Mouse (Mus musculus) MEL (cell line): ENCODE results near the gene Layn.

ENCODE experiments used
- BHLHE40 ChIP-seq: IDR thresholded peaks from 2 replicates; pipeline ENCODE4 v1.6.1; 2012; ENCODE audit warnings: low read depth, mild to moderate bottlenecking, inconsistent platforms, low read length, improper control_type of control experiment, borderline replicate concordance
- CHD1 ChIP-seq: IDR thresholded peaks from 2 replicates; pipeline ENCODE4 v1.6.1; 2012; ENCODE audit warnings: low read depth, mild to moderate bottlenecking, inconsistent platforms, low read length, improper control_type of control experiment
- CTCF ChIP-seq, 3 experiments: IDR thresholded peaks in 2 of 3; conservative IDR thresholded peaks in 1 of 3; 2 replicates each; pipeline ENCODE4 v1.5.1; 2011 to 2012; ENCODE audit warnings: low read length in 3 of 3, low read depth in 2 of 3, mild to moderate bottlenecking in 2 of 3, improper control_type of control experiment in 1 of 3, inconsistent platforms in 1 of 3, mixed read lengths in 1 of 3, moderate library complexity in 1 of 3; ENCODE audit not compliant: control insufficient read depth in 1 of 3, insufficient read depth in 1 of 3, poor library complexity in 1 of 3, severe bottlenecking in 1 of 3
- EP300 ChIP-seq, 2 experiments: IDR thresholded peaks; 2 replicates each; pipeline ENCODE4 v1.6.1; 2011; ENCODE audit warnings: improper control_type of control experiment in 2 of 2, low read length in 2 of 2, low read depth in 1 of 2, mild to moderate bottlenecking in 1 of 2
- MEF2A ChIP-seq: IDR thresholded peaks from 2 replicates; pipeline ENCODE4 v1.6.1; 2014; ENCODE audit warnings: low read depth, mild to moderate bottlenecking, inconsistent platforms, low read length, improper control_type of control experiment; ENCODE audit not compliant: poor library complexity, insufficient replicate concordance, severe bottlenecking; ENCODE audit errors: extremely low read depth
- POLR2AphosphoS5 ChIP-seq: IDR thresholded peaks from 2 replicates; pipeline ENCODE4 v1.6.1; 2012; ENCODE audit warnings: low read depth, borderline replicate concordance, mild to moderate bottlenecking, inconsistent platforms, low read length, moderate library complexity, mixed read lengths
- TAL1 ChIP-seq: IDR thresholded peaks from 2 replicates; pipeline ENCODE4 v1.6.1; 2012; ENCODE audit warnings: mild to moderate bottlenecking, inconsistent platforms, low read length, moderate library complexity, mixed read lengths
- USF1 ChIP-seq: IDR thresholded peaks from 2 replicates; pipeline ENCODE4 v1.6.1; 2014; ENCODE audit warnings: low read depth, mild to moderate bottlenecking, inconsistent platforms, low read length, improper control_type of control experiment, moderate library complexity
- ZNF384 ChIP-seq: IDR thresholded peaks from 2 replicates; pipeline ENCODE4 v1.6.1; 2012; ENCODE audit warnings: low read depth, mild to moderate bottlenecking, inconsistent platforms, low read length, improper control_type of control experiment

- TF ChIP-seq EP300 (IDR thresholded peaks at IDR 0.05; ENCODE audit: low read depth in 1 of 2, low read length in 2 of 2) (no peak), CTCF (IDR thresholded peaks at IDR 0.05 in 2 of 3, conservative IDR thresholded peaks at IDR 0.05 in 1 of 3; ENCODE audit: control insufficient read depth in 1 of 3, insufficient read depth in 1 of 3, low read depth in 2 of 3, low read length in 3 of 3, poor library complexity in 1 of 3, severe bottlenecking in 1 of 3) (no peak), POLR2AphosphoS5 (no peak), BHLHE40 (no peak), TAL1 (no peak), CHD1 (no peak), USF1 (no peak), ZNF384 (no peak), MEF2A (no peak)
Observed at GRCm38 (mm10) chr9:51075780-51076179, 1.1 kb downstream of the Layn start.
